Mouse (Mus musculus): ENCODE results near the gene Nf1.

DNA sequence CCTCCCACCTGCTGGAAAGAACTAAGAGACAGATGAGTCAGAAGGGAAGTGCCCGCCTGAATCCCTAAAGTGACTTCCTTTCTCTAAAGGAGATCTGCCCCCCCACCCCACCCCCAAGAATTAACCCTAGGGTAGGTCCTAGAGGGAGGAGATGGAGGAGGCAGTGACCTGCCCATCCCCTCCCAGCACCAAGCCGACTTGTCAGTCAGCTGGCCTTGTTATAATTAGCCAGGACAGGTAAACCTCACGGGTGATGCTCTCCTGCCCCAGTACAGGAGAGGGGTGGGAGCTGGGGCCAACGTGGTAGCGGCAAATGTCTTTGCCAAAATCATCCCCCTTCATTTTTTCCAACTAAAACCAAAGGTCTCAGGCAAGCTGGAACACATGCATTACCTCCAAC lies 47.8 kb upstream of the Nf1 start:
- TF ChIP-seq POLR2A (IDR thresholded peaks at IDR 0.05; ENCODE audit: low read depth, low read length) (no peak), CTCF (IDR thresholded peaks at IDR 0.05; ENCODE audit: extremely low read depth, insufficient read depth, insufficient read length, insufficient replicate concordance) (no peak)
